Mouse (Mus musculus): ENCODE measurements around the gene Fbn1.

- TF ChIP-seq CTCF (IDR thresholded peaks at IDR 0.05; ENCODE audit: low read depth, low read length) (no peak), POLR2A (IDR thresholded peaks at IDR 0.05; ENCODE audit: borderline replicate concordance, low read depth, low read length) (no peak)
These were observed 60.4 kb downstream of the Fbn1 start for GRCm38 (mm10) chr2:125447274-125447898.

All from bone marrow macrophage, adult 2 months (primary cell).